Mouse (Mus musculus) limb, embryonic 14.5 days (tissue): ENCODE measurements around the gene Micu1. TPM values are rescaled to one million over a fixed set of nuclear protein-coding genes. Genes with fewer than 3 reads are reported as not detected.

ENCODE experiments used
- ATAC-seq: fragments of 200-750 bp; cut with Nextera tagmentation; 2 replicates; pipeline ENCODE4 v1.8.0; 2017; ENCODE audit warnings: low read depth, moderate number of reproducible peaks, moderate TSS enrichment; ENCODE audit not compliant: low FRiP score
- DNase-seq: peaks from one replicate; pipeline ENCODE4 v3.0.0-alpha.2; 2015; ENCODE audit warnings: low spot score
- H3K27ac ChIP-seq: fragments of 300-500 bp; sonication (generic); replicated peaks from 2 replicates; pipeline ENCODE4 v1.5.1; 2014; ENCODE audit warnings: low read depth, mild to moderate bottlenecking, low read length, moderate library complexity, mixed read lengths
- H3K27me3 ChIP-seq: fragments of 300-500 bp; sonication (generic); 2 replicates; pipeline ENCODE4 v1.6.1; 2014; ENCODE audit warnings: low read length, mixed read lengths; ENCODE audit not compliant: control insufficient read depth, insufficient read depth
- H3K36me3 ChIP-seq: fragments of 300-500 bp; sonication (generic); 2 replicates; pipeline ENCODE4 v1.6.1; 2014; ENCODE audit warnings: mild to moderate bottlenecking, low read length, moderate library complexity, mixed read lengths; ENCODE audit not compliant: control insufficient read depth, insufficient read depth
- H3K4me1 ChIP-seq: fragments of 300-500 bp; sonication (generic); 2 replicates; pipeline ENCODE4 v1.6.1; 2014; ENCODE audit warnings: antibody characterized with exemption, low read length, mixed read lengths; ENCODE audit not compliant: control insufficient read depth, insufficient read depth
- H3K4me2 ChIP-seq: fragments of 300-500 bp; sonication (generic); replicated peaks from 2 replicates; pipeline ENCODE4 v1.6.1; 2014; ENCODE audit warnings: low read depth, mild to moderate bottlenecking, low read length, moderate library complexity; ENCODE audit not compliant: severe bottlenecking
- H3K4me3 ChIP-seq: fragments of 300-500 bp; sonication (generic); replicated peaks from 2 replicates; pipeline ENCODE4 v1.5.1; 2014; ENCODE audit warnings: low read length
- H3K9ac ChIP-seq: fragments of 300-500 bp; sonication (generic); 2 replicates; pipeline ENCODE4 v1.6.1; 2014; ENCODE audit warnings: mild to moderate bottlenecking, low read depth, low read length, moderate library complexity; ENCODE audit not compliant: severe bottlenecking
- H3K9me3 ChIP-seq: fragments of 300-500 bp; sonication (generic); 2 replicates; pipeline ENCODE4 v1.6.1; 2016; ENCODE audit warnings: low read length; ENCODE audit not compliant: control insufficient read depth
- POLR2A ChIP-seq: fragments of 200-500 bp; IDR thresholded peaks from 2 replicates; pipeline ENCODE4 v1.8.0; 2012; ENCODE audit warnings: inconsistent platforms, mild to moderate bottlenecking, moderate library complexity, borderline replicate concordance; ENCODE audit not compliant: insufficient read depth, insufficient read length; ENCODE audit errors: extremely low read depth
- WGBS: fragments of 180-500 bp; shearing (Covaris S2); extraction: QIAGEN DNeasy Blood & Tissue Kit; methylation state at CpG from one replicate; pipeline ENCODE4 v1.1.7; 2014; 5-methylcytosine and 5-hydroxymethylcytosine counted together
- polyA plus RNA-seq, 2 experiments: library from polyadenylated mRNA; depleted of rRNA in 1 of 2; stranded (reverse) in 1 of 2; unstranded in 1 of 2; fragments of >200 nt; fragmentation: Nextera tagmentation in 1 of 2; extraction: Ambion mirVana in 1 of 2; gene quantifications; 2 replicates each; pipeline versions ENCODE4 v1.2.1 to v1.2.3; 2012 to 2014

Micu1 gene
- polyA plus RNA-seq, 2 experiments, result 81.9 to 93.7 TPM

- 60% methylated on average over 6 of the region's 6 CpGs for WGBS
- no peak for DNase-seq
- ATAC-seq, result no peak
- no peak overlapping the region for H3K9ac ChIP-seq
- H3K4me2 ChIP-seq, result no peak overlapping the region
- H3K36me3 ChIP-seq, result no peaks in the 10 kb centered on the region
- H3K4me3 ChIP-seq, result no peak overlapping the region
- no peaks in the 10 kb centered on the region for H3K4me1 ChIP-seq
- TF ChIP-seq POLR2A, result no peak
- no peaks in the 10 kb centered on the region for H3K9me3 ChIP-seq
- H3K27me3 ChIP-seq, result no peaks in the 10 kb centered on the region
- no peak overlapping the region for H3K27ac ChIP-seq
Observed at GRCm38 (mm10) chr10:59692441-59692840, 9.8 kb upstream of the Micu1 start.

- H3K4me1 ChIP-seq, result no peaks in the 10 kb centered on the region
- H3K4me2 ChIP-seq, result no peak overlapping the region
- no peak overlapping the region for H3K27ac ChIP-seq
- TF ChIP-seq POLR2A, result no peak
- ATAC-seq (no peak), DNase-seq (no peak)
- no peak overlapping the region for H3K9ac ChIP-seq
- no peaks in the 10 kb centered on the region for H3K36me3 ChIP-seq
- H3K4me3 ChIP-seq, result no peak overlapping the region
- H3K27me3 ChIP-seq, result no peaks in the 10 kb centered on the region
- no peaks in the 10 kb centered on the region for H3K9me3 ChIP-seq
- WGBS, result 86% methylated on average over 2 of the region's 2 CpGs
Observed at GRCm38 (mm10) chr10:59694104-59694503, 8.2 kb upstream of the Micu1 start.

GRCm38 (mm10) chr10:59699516-59699915 lies 2.8 kb upstream of the Micu1 start:
- H3K36me3 ChIP-seq, result no peaks in the 10 kb centered on the region
- no peak for DNase-seq
- WGBS, result 77% methylated on average over 5 of the region's 5 CpGs
- peaks cover 8% of the 10 kb centered on the region for H3K4me1 ChIP-seq
- no peak overlapping the region for H3K27ac ChIP-seq
- H3K27me3 ChIP-seq, result no peaks in the 10 kb centered on the region
- no peaks in the 10 kb centered on the region for H3K9me3 ChIP-seq
- H3K9ac ChIP-seq, result no peak overlapping the region
- no peak overlapping the region for H3K4me3 ChIP-seq
- TF ChIP-seq POLR2A, result no peak
- no peak for ATAC-seq
- no peak overlapping the region for H3K4me2 ChIP-seq

GRCm38 (mm10) chr10:59701805-59702204 lies 472 bp upstream of the Micu1 start:
- WGBS, result 49% methylated on average over 5 of the region's 5 CpGs
- ATAC-seq (no peak), DNase-seq (no peak)
- no peaks in the 10 kb centered on the region for H3K36me3 ChIP-seq
- no peaks in the 10 kb centered on the region for H3K27me3 ChIP-seq
- H3K9me3 ChIP-seq, result no peaks in the 10 kb centered on the region
- no peak for TF ChIP-seq POLR2A
- H3K27ac ChIP-seq, result no peak overlapping the region
- H3K4me1 ChIP-seq, result peaks cover 8% of the 10 kb centered on the region
- no peak overlapping the region for H3K9ac ChIP-seq
- peak overlapping the region; percentile 77 for H3K4me3 ChIP-seq
- peak overlapping the region; percentile 59 for H3K4me2 ChIP-seq

- no peak for DNase-seq
- H3K27me3 ChIP-seq, result no peaks in the 10 kb centered on the region
- H3K4me1 ChIP-seq, result peaks cover 8% of the 10 kb centered on the region
- H3K9me3 ChIP-seq, result no peaks in the 10 kb centered on the region
- peak overlapping the region; percentile 59 for H3K4me2 ChIP-seq
- no peak for ATAC-seq
- TF ChIP-seq POLR2A, result no peak
- H3K4me3 ChIP-seq, result peak overlapping the region; percentile 77
- peak overlapping the region; percentile 72; the same call in 1 of the 2 replicates for H3K27ac ChIP-seq
- H3K36me3 ChIP-seq, result no peaks in the 10 kb centered on the region
- peak overlapping the region; percentile 75 for H3K9ac ChIP-seq
- 9% methylated on average over 15 of the region's 15 CpGs for WGBS
Observed at GRCm38 (mm10) chr10:59703060-59703760, 933 bp downstream of the Micu1 start.

GRCm38 (mm10) chr10:59706991-59707546 lies 4.8 kb downstream of the Micu1 start:
- Histone ChIP-seq H3K4me2 (no peak overlapping the region), H3K4me1 (peaks cover 8% of the 10 kb centered on the region), H3K27ac (no peak overlapping the region), H3K36me3 (peaks cover 9% of the 10 kb centered on the region), H3K9ac (no peak overlapping the region), H3K4me3 (no peak overlapping the region), H3K9me3 (no peaks in the 10 kb centered on the region), H3K27me3 (no peaks in the 10 kb centered on the region)
- DNase-seq (no peak), ATAC-seq (no peak)
- 89% methylated on average over 6 of the region's 6 CpGs for WGBS
- TF ChIP-seq POLR2A, result no peak
